Mouse (Mus musculus) heart, adult 11 months (tissue): ENCODE measurements around the gene Wars.

Source experiments
- DNase-seq: peaks from one replicate; pipeline ENCODE4 v3.0.0; 2022

Gene Wars

GRCm38 (mm10) chr12:108906398-108906797 is 12.4 kb upstream of the Wars start:
- no peak for DNase-seq

- no peak for DNase-seq
Observed at GRCm38 (mm10) chr12:108905620-108906302, 11.8 kb upstream of the Wars start.

GRCm38 (mm10) chr12:108904276-108904653 is 10.3 kb upstream of the Wars start:
- no peak for DNase-seq

- no peak for DNase-seq
Observed at GRCm38 (mm10) chr12:108903600-108904275, 9.8 kb upstream of the Wars start.

- DNase-seq = peak; percentile 96
Observed at GRCm38 (mm10) chr12:108902940-108903339, 9.0 kb upstream of the Wars start.

- DNase-seq = no peak
Observed at GRCm38 (mm10) chr12:108901346-108901745, 7.4 kb upstream of the Wars start.

GRCm38 (mm10) chr12:108896006-108896405 is 2.0 kb upstream of the Wars start:
- no peak for DNase-seq

GRCm38 (mm10) chr12:108894432-108894816 is 450 bp upstream of the Wars start:
- DNase-seq = no peak

- peak; percentile 96 for DNase-seq
Observed at GRCm38 (mm10) chr12:108892989-108893714, 822 bp downstream of the Wars start, which contains the start of gene Wdr25. TSS of gene Wdr25 (plus strand) at chr12:108893631.

- DNase-seq = no peak
Observed at GRCm38 (mm10) chr12:108888632-108889031, 5.3 kb downstream of the Wars start.

- DNase-seq = no peak
Observed at GRCm38 (mm10) chr12:108887077-108887476, 6.9 kb downstream of the Wars start.

- DNase-seq = peak; percentile 95
Observed at GRCm38 (mm10) chr12:108885906-108886305, 8.1 kb downstream of the Wars start.

- DNase-seq = no peak
Observed at GRCm38 (mm10) chr12:108882776-108883175, 11.2 kb downstream of the Wars start.

GRCm38 (mm10) chr12:108881192-108881591 is 12.8 kb downstream of the Wars start:
- DNase-seq = no peak

GRCm38 (mm10) chr12:108880606-108881005 is 13.4 kb downstream of the Wars start:
- DNase-seq = no peak

- no peak for DNase-seq
Observed at GRCm38 (mm10) chr12:108879138-108879537, 14.8 kb downstream of the Wars start.

GRCm38 (mm10) chr12:108873122-108873521 is 20.9 kb downstream of the Wars start:
- no peak for DNase-seq

GRCm38 (mm10) chr12:108869575-108869974 is 24.4 kb downstream of the Wars start:
- no peak for DNase-seq

GRCm38 (mm10) chr12:108865007-108865494 is 28.9 kb downstream of the Wars start:
- no peak for DNase-seq

- DNase-seq = no peak
Observed at GRCm38 (mm10) chr12:108858486-108858885, 35.5 kb downstream of the Wars start.

GRCm38 (mm10) chr12:108857589-108858184 is 36.3 kb downstream of the Wars start:
- DNase-seq = peak; percentile 94

GRCm38 (mm10) chr12:108857109-108857508 is 36.9 kb downstream of the Wars start:
- no peak for DNase-seq

GRCm38 (mm10) chr12:108856186-108856585 is 37.8 kb downstream of the Wars start:
- DNase-seq = no peak
